Mouse (Mus musculus): ENCODE measurements around the gene Fam196b. TPM values are rescaled to one million over a fixed set of nuclear protein-coding genes. Genes with fewer than 3 reads are reported as not detected.

Gene Fam196b
- total RNA-seq, 2 experiments from 2014 or later = not detected

DNA sequence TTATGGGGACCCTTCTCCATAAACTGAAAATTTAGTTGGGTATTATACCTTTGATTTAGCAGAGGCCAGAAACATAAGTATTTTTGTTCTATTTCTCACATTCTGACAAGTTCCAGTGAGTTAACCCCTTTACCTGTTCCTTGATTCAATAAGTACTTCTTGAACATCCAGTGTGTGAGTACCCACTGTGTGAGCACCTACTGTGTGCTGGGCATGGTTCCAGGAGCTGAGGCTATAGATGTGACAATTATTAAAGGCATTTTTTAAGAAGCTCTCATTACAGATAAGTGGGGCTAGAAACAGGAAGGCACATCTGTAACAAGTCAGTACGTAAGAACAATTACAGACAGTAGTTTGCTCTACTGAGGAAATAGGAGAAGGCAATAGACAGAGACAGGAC is 4.7 kb downstream of the Fam196b start:
- intact Hi-C loops (cut with DNase I) = no loop called here

DNA sequence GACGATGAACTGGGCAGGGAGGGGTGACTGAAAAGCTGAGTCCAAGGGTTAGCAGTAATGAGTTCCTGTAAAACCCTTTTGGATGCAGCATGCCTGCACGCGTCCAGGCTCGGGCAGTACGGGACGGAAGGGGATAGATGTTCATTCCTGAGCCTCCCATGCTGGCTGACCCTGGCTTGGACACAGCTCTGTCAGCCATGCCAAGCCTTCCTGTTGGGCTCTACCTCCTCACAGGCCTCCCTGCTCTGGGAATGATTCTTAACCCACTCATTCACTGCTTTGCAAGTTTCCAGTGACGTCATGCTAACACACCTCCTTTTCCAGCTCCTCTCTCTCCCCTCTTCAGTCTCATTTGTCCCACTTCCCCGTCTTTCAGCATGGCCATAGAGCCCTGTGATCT is 9.0 kb downstream of the Fam196b start:
- intact Hi-C loops (cut with DNase I) = no loop called here
- no peak for DNase-seq

More for the DNA sequence above, 4.7 kb downstream of the Fam196b start:
- no peak for DNase-seq

DNA sequence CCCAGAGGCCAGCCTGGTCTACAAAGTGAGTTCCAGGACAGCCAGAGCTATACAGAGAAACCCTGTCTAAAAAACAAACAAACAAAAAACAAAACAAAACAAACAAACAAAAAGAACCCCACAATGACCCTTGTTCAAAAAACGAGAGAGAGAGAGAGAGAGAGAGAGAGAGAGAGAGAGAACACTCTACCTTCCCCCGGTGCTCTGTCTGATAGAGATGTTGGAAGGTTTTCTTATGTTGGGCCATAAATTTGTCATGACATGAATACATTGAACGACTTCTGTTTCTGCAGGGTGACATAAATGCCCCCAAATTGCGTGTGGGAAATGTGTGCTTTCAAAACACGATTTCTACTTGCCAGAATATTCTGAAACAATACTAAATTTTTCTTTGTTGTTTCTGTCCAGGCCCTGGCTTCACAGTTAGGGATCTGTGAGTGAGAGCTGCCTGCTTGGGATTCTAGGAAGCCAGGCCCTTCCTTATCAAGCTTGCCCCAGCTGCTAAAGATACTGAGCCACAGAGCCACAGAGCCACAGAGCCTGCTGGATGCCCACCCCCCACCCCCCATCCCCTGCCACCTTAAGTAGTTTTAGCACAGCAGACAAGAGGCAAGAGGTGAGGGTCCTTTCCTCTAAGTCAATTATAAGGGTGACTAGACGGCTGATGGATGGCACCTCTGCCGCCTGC is 17.9 kb downstream of the Fam196b start:
- intact Hi-C loops (cut with DNase I) = no loop called here
- DNase-seq = no peak

DNA sequence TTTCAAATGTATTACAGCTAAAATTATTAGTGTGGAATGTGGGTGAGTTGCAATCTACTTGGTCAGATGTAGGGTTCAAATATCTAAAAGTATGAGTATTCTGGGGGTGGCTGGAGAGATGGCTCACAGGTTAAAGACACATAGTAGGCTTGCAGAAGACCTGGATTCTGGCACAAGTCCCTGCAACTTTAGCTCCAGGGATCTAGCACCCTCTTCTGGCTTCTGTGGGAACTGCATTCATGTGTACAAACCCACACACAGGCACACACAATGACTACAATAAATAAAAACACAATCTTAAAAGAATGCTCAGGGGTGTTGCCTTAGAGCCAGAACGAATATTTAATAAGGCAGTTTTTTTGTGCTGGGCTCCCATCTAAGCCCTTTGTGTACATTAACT is 23.3 kb downstream of the Fam196b start:
- DNase-seq = no peak
- intact Hi-C loops (cut with DNase I) = no loop called here

DNA sequence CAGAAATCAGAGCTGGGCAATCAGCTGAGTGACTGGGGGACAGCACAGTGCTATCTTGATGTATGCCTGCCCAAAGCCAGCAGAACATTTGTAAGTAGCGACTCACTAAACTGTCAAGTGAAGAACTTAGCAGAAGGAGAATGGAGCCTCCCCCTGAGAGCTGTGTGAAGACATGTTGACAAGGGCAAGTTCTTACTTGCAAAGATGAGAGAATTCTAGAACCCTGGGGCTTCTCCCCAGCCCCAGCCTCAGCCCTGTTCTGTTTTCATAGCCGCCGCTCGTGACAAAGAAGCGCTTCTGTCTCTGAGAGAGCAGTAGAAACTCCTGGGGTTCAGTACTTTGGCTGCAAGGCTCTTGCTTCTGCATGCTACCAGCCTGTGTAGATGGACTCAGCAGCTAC is 25.1 kb downstream of the Fam196b start:
- intact Hi-C loops (cut with DNase I) = no loop called here
- DNase-seq = no peak

DNA sequence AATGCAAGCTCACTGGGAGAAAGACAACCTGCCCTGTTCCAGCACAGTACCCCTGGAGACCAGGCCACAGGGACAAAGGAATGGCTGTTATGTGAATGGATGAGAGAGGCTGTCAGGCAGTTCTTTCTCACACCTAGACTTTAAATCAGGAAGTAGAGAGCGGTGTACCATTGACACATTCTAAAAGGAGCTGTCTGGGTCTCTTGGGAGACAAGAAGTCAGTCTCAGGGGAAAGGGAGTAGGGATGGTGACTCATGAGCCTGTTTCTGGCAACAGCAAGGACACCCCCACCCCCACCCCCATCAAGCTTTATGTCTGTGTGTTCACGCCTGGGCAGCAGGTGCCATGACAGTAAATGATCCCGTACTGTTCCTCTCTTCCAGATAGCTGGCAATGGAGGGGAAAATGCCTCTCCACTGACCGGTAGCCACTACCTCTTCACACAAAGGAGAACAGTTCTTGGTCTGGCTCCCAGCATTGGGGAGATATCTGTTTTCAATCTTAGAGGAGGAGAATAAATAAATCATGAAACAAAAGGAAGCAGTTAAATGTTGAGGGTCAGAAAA is 29.2 kb downstream of the Fam196b start:
- intact Hi-C loops (cut with DNase I) = no loop called here
- no peak for DNase-seq

DNA sequence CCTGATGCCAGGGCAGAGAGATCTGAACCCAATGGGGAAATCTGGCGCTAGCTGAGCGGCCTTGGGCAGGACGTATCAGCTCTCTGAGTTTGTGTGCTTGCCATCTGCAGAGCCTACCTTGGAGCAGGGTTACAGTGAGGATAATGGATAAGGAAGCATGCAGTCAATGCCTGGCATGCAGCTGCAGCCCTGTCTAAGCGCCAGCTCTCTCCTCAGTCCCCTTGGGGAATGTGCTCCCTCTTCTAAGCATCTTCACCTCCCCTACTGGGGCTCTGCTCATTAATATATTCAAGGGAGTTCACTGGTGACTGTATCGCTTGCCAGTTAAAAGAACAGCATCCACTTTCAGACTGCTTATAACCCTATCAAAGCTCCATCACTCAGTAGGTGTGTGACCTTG is 29.7 kb downstream of the Fam196b start:
- intact Hi-C loops (cut with DNase I) = no loop called here
- DNase-seq = no peak

DNA sequence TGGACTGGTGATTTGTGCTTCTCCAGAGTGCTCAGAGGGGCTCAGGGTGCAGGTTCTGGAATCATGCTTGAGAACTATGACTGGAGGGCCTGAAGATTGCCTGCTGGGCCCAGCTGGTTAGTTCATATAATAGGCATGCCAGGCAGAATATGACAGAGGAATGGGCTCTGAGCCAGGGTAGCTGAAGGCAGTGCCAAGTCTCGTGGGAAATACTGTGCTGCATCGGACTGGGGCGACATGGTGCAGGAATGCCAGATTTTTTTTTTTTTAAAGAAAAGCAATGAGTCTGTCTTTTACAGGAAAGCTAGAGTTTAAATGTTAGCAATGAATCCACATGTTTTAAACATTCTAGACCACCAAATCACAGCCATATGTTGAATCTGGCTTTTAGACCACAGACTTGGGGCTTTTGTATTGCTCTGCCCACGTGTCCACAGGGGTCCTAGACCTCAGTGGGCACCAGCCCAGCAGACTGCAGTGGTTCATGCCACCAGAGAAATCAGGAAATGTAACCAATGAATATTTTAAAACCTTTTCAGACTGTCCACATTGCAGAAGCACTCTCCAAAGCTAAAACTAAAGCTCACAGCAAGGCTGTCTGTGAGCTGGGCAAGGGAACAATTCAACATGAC is 33.8 kb downstream of the Fam196b start:
- DNase-seq = peak; percentile 18 to 38
- intact Hi-C loops (cut with DNase I) = no loop called here

DNA sequence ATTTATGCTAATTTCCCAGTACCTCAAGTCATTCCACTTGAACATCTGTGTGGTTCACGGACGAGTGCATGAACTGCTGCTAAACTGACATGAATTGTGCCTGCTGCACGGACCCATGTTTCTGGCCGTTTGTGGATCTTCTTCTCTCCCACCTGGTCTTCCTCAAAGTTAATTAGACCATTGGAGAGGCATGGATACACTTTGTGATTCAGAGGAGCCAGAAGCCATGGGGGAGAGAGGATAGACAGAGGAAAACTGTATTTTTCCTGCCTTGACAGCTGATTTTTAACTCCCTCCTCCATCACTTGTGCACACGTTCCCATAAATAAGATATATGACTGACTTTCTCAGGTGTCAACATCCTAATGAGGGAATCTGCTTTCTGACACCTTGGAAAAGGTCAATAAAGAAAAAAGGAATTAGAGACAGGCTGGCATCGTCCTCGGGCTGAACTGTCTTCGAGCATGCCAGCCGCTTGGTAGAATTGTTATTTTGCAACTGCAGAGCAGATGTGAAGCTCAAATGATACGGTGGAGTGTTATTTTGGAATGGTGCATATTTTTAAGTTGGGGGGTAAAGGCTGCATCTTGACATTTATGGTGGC is 34.9 kb downstream of the Fam196b start:
- intact Hi-C loops (cut with DNase I) = no loop called here
- no peak for DNase-seq

DNA sequence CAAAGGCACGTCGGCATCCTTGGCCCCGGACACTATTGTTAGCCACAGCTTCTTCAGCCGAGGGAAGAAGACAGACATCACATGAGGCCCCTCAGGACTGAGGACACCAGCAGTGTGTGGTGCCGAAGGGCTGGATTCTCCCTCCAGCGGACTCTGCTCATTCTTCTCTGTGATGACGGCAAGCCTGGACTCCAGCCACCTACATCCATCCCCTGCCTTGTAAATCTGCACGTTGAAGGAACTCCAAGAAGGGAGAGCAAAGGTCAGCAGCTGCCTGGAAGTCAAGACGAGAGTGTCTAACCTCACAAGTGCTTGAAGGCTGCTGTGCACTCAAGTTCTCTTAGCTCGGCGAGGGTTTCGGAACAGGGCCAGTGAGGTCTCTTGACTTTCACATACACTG is 40.8 kb downstream of the Fam196b start:
- intact Hi-C loops (cut with DNase I) = no loop called here
- no peak for DNase-seq

DNA sequence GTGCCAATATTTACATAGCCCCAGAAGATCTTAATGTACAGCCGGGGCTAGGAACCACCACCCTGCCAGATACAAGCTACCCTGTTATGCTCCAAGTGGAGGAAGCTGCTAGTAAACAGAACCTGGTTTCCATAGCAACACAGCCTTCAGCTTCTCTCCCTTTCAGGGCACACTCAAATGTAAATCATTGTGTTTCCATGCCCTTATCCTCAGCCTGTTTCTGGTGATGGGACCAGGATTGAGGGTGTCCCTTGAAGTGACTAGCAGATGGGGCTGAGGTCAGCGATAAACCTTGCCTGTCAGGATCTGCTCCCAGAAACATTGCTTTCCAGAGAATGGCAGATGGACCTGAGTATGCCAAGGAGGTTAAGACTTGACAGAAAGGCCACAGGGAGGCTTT is 41.5 kb downstream of the Fam196b start:
- no peak for DNase-seq
- intact Hi-C loops (cut with DNase I) = no loop called here

DNA sequence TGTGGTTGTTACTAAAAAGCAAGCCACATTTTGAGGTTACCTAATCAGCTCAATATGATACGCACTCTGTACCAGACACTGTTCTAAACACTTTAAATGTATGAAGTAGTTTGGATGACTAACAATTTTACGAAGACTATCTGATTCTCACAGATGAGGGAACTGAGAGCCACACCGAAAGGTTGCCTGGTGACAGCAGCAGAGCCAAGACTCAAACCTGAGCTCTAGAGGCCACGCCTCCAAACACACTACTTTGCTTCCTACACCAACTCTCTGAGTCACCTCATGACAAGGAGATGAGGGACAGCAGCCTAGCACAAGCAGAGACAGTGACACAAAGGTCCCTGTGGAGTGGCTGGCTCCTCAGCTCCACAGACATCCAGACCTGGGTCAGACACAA is 57.6 kb downstream of the Fam196b start:
- intact Hi-C loops (cut with DNase I) = no loop called here
- no peak for DNase-seq

DNA sequence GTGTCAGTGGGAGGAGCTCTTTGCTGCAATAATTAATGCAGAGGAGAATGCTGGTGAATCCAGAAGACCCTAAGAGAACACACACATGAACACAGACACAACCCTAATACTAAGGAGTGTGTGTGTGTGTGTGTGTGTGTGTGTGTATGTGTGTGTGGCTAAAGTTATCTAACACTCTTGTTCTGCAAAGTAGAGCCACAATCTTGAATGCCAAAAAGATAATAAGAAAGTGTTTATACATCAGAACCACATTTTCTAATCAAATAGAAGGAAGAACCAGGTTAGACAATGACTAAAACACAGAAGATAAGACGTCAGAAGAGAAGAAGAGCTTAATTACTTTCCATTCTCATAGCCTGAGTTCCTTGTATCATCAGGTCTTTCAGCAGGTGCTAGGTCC is 60.9 kb downstream of the Fam196b start:
- intact Hi-C loops (cut with DNase I) = no loop called here
- no peak for DNase-seq

DNA sequence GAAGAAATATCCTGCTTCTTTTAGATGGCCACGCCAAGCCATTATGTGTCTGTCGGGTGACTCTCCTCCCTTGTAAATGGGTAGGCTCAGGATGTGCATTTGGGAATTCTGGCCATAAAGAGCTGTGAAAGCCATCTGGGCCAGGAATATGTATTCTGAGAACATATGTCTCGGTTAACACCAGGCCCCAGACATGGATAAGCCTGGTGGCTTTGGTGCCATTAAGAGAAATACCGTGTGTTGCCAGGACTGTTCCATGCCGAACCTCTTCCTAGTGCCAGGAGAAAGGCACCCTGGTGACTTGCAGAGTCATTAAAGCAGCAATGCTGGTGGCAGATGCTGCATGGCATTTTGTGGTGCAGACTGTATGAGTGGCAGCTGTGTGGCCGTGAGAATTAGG is 63.0 kb downstream of the Fam196b start:
- DNase-seq = no peak
- intact Hi-C loops (cut with DNase I) = no loop called here

DNA sequence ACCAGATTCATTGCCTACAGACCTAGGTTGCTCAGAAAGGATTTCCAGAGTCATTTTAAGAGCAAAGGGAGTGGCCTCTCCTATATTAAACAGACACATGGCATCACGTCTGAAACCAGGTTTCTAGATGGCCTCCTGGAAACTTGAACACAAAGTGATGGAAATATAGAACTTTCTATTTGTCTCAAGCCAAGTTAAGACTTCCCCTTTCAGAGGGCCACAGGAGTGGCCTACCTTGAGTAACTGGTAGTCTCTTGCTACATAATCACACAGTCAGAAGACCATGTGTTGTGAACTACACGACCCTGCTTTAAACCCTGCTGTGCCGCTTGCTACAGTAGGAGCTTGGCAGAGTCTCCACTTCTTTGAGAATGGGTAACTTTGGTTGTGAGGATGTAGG is 68.9 kb downstream of the Fam196b start:
- intact Hi-C loops (cut with DNase I) = no loop called here

DNA sequence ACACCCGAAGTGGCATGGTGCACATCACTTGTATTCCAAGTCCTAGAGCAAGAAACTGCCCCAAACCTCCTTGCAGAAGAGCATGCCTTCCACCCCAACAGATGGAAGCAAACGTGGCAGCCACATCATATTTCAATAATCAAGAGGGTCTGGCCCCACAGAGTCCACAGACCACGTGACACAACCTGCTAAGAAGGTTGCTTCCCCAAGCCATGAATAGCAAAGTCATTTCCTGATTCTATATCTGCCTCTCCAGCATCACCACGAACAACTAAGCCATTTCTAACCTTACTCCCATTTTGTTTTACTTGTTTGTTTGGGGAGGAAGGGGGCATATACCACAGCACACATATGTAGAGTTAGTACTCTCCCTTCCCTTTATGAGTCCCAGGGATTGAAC is 69.6 kb downstream of the Fam196b start:
- intact Hi-C loops (cut with DNase I) = no loop called here
- DNase-seq = no peak

More for the DNA sequence above, 68.9 kb downstream of the Fam196b start:
- DNase-seq = no peak

DNA sequence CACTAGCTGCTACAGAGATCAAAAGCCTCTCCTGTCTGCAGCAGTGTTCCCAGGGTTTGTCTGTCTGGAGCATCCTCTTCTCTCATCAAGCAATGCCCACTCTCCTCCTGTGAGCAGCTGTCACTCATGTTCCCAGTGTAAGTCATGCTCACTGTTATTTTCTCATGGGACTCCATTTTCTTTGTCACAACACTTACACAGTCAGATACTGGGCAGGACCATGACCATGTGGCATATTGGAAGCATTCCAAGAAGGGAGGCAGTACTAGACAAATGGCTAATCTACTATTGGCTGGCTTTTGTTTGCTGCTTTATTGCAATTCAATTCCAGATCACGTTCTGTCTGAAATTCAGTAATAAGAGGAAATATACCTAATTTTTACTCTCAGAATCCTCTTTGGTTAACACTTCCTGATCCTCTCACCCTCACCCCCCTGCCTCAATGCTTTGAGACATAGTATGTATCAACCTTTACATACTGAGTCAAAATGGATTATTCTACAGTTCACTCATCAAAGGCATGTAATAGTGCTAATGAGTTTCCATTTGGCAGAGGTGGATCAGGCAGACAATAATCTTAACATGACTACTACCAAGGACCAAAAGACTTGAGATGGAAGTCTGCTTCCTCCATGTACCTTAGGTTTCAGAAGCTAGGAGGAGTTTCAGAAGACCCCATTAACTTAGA is 70.5 kb downstream of the Fam196b start:
- DNase-seq = no peak
- intact Hi-C loops (cut with DNase I) = no loop called here

DNA sequence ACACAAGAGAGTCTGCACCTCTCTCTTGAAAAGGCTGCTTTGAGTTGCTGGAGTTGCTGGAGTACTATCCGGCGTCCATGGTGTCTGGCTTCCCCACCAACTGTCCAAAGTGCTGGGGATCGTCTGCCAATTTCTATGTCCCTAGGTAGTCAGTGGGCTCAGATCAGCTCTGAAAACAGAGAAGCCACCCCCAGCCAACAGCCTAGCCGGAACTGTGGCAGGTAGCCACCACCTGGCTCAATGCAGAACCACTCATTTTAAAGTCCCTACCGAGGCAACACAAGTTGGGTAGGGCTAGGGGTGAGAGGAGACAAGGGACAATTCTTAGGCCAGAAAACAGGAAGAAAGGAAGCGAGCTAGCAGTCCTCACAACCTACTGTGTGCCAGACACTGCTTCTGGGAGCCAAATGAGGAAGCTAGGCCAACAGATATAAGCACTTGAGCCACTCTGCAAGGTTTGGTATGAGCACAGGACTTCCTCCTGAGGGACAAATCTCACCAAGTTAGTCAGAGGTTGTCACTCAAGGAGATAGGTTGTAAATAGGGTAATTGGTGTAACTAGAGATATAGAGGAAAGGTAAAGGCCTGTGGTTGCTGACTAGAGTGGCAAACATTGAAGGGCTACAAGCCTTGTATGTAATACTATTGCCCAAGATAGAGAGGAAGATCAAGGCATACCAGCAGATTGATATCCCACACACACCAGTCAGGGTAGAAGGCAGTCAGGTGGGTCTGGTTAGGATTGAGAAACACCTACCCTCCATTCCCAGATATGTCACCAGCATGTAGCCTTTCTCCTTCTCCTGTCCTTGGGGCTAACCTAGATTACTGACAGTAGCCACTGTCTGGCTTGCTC is 74.9 kb downstream of the Fam196b start:
- intact Hi-C loops (cut with DNase I) = no loop called here
- no peak for DNase-seq

DNA sequence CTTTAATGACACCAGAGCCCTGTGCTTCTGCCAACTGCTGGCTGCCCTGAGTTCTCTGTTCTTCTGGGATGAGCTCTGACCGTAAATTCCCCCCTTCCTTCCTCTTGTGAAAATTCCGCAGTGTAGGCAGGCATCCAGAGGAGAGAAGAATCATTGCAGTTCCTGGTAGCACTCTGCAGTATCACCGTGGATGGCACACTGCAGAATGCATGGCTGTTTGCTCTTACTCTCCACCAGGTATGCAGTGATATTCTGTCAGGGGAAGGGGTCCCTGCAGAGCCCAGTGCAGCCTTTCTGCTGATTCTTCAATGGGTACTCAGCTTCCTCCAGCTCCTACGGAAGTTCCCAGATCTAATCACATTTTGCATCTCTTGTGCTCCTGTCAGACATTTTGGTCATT is 77.5 kb downstream of the Fam196b start:
- intact Hi-C loops (cut with DNase I) = no loop called here
- DNase-seq = no peak

DNA sequence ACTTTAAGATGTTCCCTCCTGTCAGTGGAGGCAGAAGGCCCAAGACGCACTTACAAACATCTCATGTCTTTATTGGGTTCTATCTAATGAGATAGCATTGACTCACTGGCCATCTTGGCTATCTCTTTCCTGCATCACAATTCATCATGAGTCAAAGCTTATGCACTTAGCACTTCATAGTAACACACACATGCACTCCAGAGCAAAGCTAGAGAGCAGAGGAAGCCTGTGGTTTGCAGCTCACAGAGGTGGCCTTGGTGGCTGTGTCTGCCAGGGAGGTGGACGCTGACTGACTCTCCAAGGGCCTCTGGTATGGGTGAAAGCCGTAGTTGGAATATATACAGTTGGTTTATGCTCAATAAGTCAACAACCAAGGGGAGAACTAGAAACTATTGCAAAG is 81.2 kb downstream of the Fam196b start:
- DNase-seq = no peak
- intact Hi-C loops (cut with DNase I) = no loop called here
